Mouse (Mus musculus): ENCODE data around the gene Insyn1.

GRCm38 (mm10) chr9:58534766-58535165 is 46.4 kb downstream of the Insyn1 start:
- TF ChIP-seq ZNF384 (IDR thresholded peaks at IDR 0.05; ENCODE audit: low read depth, low read length) (no peak), MAFK (IDR thresholded peaks at IDR 0.05; ENCODE audit: insufficient read depth, low read depth, low read length) (no peak), HCFC1 (IDR thresholded peaks at IDR 0.05; ENCODE audit: borderline replicate concordance, insufficient read depth, low read length) (no peak), CHD2 (IDR thresholded peaks at IDR 0.05; ENCODE audit: low read depth, low read length) (no peak)

All from ES-E14 (cell line).